Mouse (Mus musculus): ENCODE results near the gene Slc44a3.

The Slc44a3 gene

GRCm38 (mm10) chr3:121460473-121461193, 71.6 kb downstream of the Slc44a3 start:
- no peak for DNase-seq (ENCODE audit: low spot score in 2 of 2)

DNA sequence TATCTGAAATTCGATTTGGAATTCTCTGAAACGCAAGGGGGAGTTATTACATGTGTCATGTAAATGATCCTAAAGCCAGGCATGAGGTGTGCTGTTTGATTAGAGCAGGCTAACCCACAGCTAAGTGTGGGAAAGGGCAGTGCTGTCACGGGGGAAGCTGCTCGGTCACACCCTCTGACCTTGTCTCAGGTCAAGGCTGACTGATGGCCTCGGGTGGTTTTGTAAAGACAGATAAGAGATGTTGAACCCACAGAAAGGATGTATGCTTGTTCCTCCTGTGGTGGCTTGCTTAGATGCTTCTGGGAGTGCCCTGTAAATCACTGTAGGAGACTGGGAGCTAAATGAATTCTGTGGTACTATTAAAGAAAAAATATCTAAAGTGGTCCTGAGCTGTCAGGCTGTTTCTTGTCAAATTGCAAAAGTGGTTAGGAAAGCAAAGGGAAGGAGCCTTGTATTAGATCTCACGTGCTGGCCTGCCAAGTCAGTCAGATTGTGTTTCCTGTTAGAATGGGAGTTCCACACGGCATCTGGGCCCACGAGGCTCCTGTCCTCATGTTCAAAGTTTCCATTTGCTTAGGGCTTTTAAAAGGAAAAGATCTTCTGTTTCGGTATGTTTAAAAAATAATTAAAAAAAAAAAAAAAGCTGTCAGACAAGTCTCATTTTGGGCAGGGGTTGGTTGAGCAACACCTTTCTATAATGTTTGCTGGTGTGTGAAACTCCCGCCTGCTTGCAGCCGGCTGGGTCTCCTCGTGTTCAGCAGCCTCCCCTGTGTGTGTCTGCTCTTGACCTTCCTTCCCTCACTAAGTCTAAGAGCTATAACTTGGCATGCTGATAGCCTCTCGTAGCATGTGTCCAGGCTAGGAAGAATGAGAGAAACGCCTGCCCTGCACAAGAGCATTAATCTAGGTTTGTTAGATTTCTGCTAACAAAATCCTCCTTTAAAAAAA, 73.4 kb downstream of the Slc44a3 start:
- DNase-seq (ENCODE audit: low spot score in 2 of 2): no peak

GRCm38 (mm10) chr3:121451404-121451803, 80.8 kb downstream of the Slc44a3 start:
- DNase-seq (ENCODE audit: low spot score in 2 of 2): no peak

DNA sequence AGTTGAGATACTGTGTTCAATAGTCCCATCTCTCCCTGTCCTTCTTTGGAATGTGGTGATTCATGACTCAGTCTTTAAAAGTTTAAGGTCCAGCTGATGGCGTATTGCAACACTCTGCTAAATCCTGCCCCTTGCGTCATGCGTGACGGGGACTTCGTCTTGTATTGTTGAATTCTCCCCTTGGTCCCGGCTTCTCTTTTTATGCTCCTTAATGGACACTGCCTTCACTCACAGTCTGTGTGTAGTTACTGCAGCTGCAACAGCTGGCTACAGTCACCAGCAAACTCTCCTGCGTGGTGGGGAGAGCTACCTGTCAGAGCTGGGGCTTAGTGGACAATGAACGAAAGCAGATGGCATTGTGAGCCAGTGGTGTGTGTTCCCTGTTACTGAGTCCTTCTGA, 82.7 kb downstream of the Slc44a3 start:
- DNase-seq (ENCODE audit: low spot score in 2 of 2): no peak

DNA sequence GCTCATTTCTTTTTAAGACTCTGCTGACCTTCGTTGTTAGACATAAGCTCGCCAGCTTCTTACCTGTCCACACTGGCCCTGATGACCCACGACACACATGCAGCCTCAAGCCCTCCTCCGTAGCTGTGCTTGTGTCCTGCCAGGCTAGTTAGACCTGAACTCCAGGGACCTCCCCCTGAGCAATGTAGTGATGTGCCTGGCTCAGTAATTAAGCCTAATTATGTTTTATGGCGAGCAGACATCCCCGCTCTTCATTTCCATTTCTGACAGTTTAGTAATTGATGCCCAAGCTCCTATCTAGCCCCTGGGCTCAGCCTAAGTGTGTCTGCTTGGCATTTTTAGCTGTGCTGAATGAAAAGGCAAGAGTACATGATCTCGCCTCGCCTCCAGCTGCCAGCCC, 83.6 kb downstream of the Slc44a3 start:
- DNase-seq (ENCODE audit: low spot score in 2 of 2): no peak

DNA sequence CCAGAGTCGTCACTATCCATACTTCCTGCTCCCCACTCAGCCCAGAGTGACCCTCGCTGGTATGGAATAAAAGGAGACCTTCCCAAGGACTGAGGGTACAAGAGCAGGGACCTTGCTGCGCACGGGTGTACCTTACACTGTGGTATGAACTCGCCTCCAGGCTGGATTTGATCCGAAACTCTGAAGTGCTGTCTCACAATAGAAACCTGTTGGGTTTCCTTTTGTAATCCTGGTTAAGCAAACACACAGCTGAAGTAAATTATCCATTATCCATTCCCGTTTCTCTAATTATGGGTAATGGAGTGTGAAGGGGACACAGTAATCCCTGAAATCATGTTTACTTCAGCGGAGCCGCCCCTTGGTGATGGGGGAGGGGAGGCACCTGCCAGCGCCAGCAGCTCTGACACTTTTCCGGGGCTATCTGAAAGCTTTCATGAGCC, 84.2 kb downstream of the Slc44a3 start:
- DNase-seq (ENCODE audit: low spot score in 2 of 2): no peak

GRCm38 (mm10) chr3:121446454-121446853, 85.8 kb downstream of the Slc44a3 start:
- DNase-seq (ENCODE audit: low spot score in 2 of 2): no peak

- no peak for DNase-seq (ENCODE audit: low spot score in 2 of 2)
These were observed 87.8 kb downstream of the Slc44a3 start for GRCm38 (mm10) chr3:121444414-121444813.

DNA sequence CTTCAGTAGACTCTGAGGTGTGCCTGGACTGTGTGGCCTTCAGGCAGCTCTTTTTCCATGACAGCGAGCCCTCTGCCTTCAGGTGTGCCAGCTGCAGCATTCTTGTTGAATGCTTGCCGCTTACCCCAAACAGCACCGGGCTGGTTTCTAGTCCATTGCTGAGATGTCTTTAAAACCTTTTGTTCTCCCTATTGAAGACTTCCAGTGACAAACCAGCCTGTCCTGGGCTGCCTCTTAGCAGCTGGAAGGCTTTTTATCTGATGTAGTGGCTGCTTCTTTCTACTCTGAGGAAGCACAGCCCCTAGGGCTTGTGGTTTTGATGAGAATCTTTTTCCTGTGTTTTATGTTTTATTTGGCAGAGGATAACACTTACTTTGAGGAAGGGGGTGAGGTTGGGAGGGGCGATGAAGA, 88.3 kb downstream of the Slc44a3 start:
- no peak for DNase-seq (ENCODE audit: low spot score in 2 of 2)

- DNase-seq (ENCODE audit: low spot score in 2 of 2): no peak
These were observed 89.9 kb downstream of the Slc44a3 start for GRCm38 (mm10) chr3:121442288-121442687.

- DNase-seq (ENCODE audit: low spot score in 2 of 2): no peak
These were observed 90.7 kb downstream of the Slc44a3 start for GRCm38 (mm10) chr3:121441504-121441903.

- DNase-seq (ENCODE audit: low spot score in 2 of 2): no peak
These were observed 92.5 kb downstream of the Slc44a3 start for GRCm38 (mm10) chr3:121439623-121440161.

DNA sequence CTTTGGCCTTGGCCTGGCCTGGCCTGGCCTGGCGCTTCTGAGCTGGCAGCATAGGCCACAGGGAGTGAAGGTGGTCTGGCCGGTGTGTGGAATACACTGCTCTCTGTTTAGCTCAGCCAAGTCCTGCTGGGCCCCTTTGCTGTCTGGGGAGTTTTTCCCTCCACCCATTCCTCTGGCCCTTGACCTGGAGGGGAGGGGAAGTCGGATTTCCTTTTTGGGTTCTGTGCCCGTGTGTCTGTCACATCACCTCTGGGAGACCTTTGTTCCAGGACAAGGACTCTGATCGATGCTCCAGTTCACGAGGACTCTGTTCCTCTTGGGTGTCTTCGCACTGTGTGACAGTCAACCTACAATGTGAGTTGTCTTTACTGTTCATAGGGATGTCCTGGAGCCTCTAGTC, 94.2 kb downstream of the Slc44a3 start:
- no peak for DNase-seq (ENCODE audit: low spot score in 2 of 2)

- DNase-seq (ENCODE audit: low spot score in 2 of 2): no peak
These were observed 95.1 kb downstream of the Slc44a3 start for GRCm38 (mm10) chr3:121437070-121437469.

DNA sequence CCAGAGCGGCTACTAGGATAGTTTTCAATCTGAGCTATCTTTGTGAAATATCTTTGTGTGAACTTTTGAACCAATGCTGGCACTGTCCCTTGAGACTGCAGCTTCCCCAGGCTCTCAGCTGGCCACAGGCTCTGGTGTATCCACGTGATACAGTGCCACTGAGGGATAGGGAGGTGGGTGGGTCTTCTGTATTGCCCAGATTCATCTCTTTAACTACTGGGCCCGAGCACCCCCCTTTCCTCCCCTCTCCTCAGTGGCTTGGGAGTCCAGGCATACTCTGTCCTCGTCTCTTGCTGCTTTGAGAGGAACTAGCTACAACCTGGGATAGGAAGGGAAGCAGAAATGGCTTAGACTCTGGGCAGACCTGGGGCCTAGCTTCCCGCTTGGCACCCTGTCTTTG, 96.9 kb downstream of the Slc44a3 start:
- no peak for DNase-seq (ENCODE audit: low spot score in 2 of 2)

DNA sequence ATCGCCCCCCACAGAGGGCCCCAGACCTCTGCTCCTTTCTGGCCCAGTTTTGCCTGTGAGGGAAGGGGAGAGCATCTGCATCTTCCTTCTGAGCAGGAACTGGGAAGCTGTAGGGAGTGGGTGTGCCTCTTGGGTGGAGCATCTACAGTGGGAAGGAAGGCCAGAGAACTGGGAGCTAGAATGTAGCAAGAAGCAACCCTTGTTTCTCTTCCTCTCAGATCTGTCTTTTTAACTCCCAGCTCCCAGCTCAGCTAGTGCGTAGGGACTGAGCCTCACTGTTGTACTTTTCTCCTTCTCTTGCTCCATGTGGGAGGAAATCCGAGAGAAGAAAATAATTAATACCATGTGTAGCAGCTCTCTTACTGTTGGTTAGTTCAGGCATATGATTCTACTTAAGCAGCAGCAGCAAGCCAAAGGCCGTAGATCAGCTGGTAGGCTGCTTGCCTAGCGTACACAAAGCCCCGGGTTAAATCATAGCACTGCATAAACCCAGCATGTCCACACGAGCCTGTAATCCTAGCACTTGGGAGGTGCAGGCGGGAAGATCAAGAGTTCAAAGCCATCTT, 98.2 kb downstream of the Slc44a3 start:
- DNase-seq (ENCODE audit: low spot score in 2 of 2): no peak

DNA sequence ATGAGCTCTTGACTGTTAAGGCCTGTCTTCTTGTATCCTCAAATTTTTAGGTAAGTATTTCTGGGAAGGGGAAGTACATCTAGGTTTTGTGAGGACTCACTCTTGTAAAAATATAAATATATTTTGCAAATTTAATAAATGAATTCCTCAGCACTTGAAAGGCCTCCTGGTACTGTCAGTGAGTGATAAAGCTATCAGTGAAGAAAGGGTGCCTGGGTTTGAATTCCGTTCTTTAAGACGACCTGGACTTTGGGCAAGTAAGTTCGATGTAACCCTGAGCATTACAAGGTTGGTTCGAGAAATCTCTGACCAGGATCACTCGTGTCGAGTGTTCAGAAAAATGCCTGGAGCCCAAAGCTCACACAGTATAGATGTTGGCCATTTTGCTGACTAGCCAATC, 98.8 kb downstream of the Slc44a3 start:
- DNase-seq (ENCODE audit: low spot score in 2 of 2): no peak

- no peak for DNase-seq (ENCODE audit: low spot score in 2 of 2)
These were observed 101.8 kb downstream of the Slc44a3 start for GRCm38 (mm10) chr3:121430289-121430936.

GRCm38 (mm10) chr3:121429469-121429868, 102.7 kb downstream of the Slc44a3 start:
- no peak for DNase-seq (ENCODE audit: low spot score in 2 of 2)

DNA sequence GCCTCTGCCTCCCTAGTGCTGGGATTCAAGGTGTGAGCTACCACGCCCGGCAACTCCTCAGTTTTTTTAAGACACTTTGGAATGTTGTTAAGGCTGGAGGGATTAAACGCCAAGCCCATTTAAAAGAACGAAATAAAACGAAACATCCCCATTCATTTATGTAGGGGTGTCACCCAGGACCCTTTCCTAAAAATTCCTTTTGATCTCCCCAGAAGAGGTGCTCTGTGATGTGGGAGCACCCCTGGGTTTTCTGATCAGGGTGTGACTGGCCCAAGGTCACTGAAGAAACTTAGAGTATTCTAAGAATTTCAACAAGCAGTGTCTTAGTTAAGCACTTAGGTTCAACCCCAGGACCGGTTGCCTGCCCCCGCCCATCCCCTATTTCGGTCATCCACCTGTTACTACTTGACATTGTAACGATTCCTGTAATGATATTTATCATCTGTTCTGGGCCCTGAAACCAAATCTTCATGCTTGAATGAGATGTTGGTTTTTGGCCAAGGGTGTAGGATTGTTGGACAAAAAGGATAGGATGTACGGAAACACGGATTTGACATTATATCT, 103.4 kb downstream of the Slc44a3 start:
- no peak for DNase-seq (ENCODE audit: low spot score in 2 of 2)

DNA sequence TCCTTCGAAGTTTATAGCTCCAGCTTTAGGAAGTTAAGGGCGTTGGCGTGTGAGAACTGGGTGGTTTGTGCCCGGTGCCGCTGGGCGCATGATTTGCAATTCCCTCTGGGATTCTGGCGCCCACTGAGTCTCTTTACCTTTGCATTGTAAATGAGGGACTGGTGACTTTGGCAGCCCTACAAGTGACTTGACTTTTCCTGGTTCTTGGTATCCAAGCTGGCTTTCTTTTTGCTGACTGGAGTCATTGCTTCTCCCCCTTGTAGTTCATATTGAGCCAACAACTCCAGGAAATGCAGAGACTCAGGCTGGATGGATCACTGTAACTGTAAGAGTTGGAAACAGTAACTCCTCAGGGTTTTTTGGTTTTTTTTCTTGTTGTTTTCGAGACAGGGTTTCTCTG, 104.0 kb downstream of the Slc44a3 start:
- peak in 1 of 2 experiments; percentile 5 for DNase-seq (ENCODE audit: low spot score in 2 of 2)

Measured in spleen, postnatal 14 days (tissue).